Mouse (Mus musculus): ENCODE results near the gene Nkpd1. TPM values are rescaled to one million over a fixed set of nuclear protein-coding genes. Genes with fewer than 3 reads are reported as not detected.

Gene Nkpd1
- polyA plus RNA-seq (2012; ENCODE audit: insufficient read depth, insufficient read length, missing spikeins) = not detected in 2 replicates

- no peak within 1 kb of the TSS for H3K4me3 ChIP-seq (ENCODE audit: insufficient read depth, low read length)
- peaks cover 7% of the 10 kb centered on the region for H3K4me1 ChIP-seq (ENCODE audit: control insufficient read depth, insufficient read depth, low read length)
- no peak for TF ChIP-seq POLR2A (IDR thresholded peaks at IDR 0.05; ENCODE audit: borderline replicate concordance, low read depth, low read length)
- TF ChIP-seq CTCF (IDR thresholded peaks at IDR 0.05; ENCODE audit: low read depth, low read length) = no peak
- no peak within 1 kb of the TSS for H3K27ac ChIP-seq (ENCODE audit: insufficient read depth, low read depth, low read length)
Observed at GRCm38 (mm10) chr7:19517652-19518365, at the start of gene Nkpd1. Gene Nkpd1 (plus strand): TSS chr7:19517838.

- H3K4me1 ChIP-seq (ENCODE audit: control insufficient read depth, insufficient read depth, low read length) = peaks cover 43% of the 10 kb centered on the region
- H3K4me3 ChIP-seq (ENCODE audit: insufficient read depth, low read length) = no peak overlapping the region
- H3K27ac ChIP-seq (ENCODE audit: insufficient read depth, low read depth, low read length) = 0 out of 2 replicates have a peak overlapping the region, but pooled peaks have one; percentile 4
- TF ChIP-seq POLR2A (IDR thresholded peaks at IDR 0.05; ENCODE audit: borderline replicate concordance, low read depth, low read length) = no peak
- TF ChIP-seq CTCF (IDR thresholded peaks at IDR 0.05; ENCODE audit: low read depth, low read length) = no peak
Observed at GRCm38 (mm10) chr7:19468279-19468678, 49.4 kb upstream of the Nkpd1 start.

- Histone ChIP-seq H3K27ac (ENCODE audit: insufficient read depth, low read depth, low read length) (no peak overlapping the region), H3K4me3 (ENCODE audit: insufficient read depth, low read length) (no peak overlapping the region), H3K4me1 (ENCODE audit: control insufficient read depth, insufficient read depth, low read length) (peaks cover 49% of the 10 kb centered on the region)
- TF ChIP-seq POLR2A (IDR thresholded peaks at IDR 0.05; ENCODE audit: borderline replicate concordance, low read depth, low read length) = no peak
- TF ChIP-seq CTCF (IDR thresholded peaks at IDR 0.05; ENCODE audit: low read depth, low read length) = no peak
Observed at GRCm38 (mm10) chr7:19469404-19469803, 48.2 kb upstream of the Nkpd1 start.

- TF ChIP-seq CTCF (IDR thresholded peaks at IDR 0.05; ENCODE audit: low read depth, low read length) (no peak), POLR2A (IDR thresholded peaks at IDR 0.05; ENCODE audit: borderline replicate concordance, low read depth, low read length) (no peak)
- Histone ChIP-seq H3K27ac (ENCODE audit: insufficient read depth, low read depth, low read length) (no peak overlapping the region), H3K4me1 (ENCODE audit: control insufficient read depth, insufficient read depth, low read length) (peaks cover 50% of the 10 kb centered on the region), H3K4me3 (ENCODE audit: insufficient read depth, low read length) (no peak overlapping the region)
Observed at GRCm38 (mm10) chr7:19470308-19470707, 47.3 kb upstream of the Nkpd1 start.

- Histone ChIP-seq H3K4me1 (ENCODE audit: control insufficient read depth, insufficient read depth, low read length) (peaks cover 32% of the 10 kb centered on the region), H3K4me3 (ENCODE audit: insufficient read depth, low read length) (no peak overlapping the region; the same call in 1 of the 2 replicates), H3K27ac (ENCODE audit: insufficient read depth, low read depth, low read length) (peak overlapping the region; percentile 26)
- TF ChIP-seq POLR2A (IDR thresholded peaks at IDR 0.05; ENCODE audit: borderline replicate concordance, low read depth, low read length) (no peak), CTCF (IDR thresholded peaks at IDR 0.05; ENCODE audit: low read depth, low read length) (no peak)
Observed at GRCm38 (mm10) chr7:19472403-19472802, 45.2 kb upstream of the Nkpd1 start.

- H3K4me3 ChIP-seq (ENCODE audit: insufficient read depth, low read length) = peak overlapping the region; percentile 66
- TF ChIP-seq CTCF (IDR thresholded peaks at IDR 0.05; ENCODE audit: low read depth, low read length) (no peak), POLR2A (IDR thresholded peaks at IDR 0.05; ENCODE audit: borderline replicate concordance, low read depth, low read length) (no peak)
- H3K4me1 ChIP-seq (ENCODE audit: control insufficient read depth, insufficient read depth, low read length) = peaks cover 29% of the 10 kb centered on the region
- peak overlapping the region; percentile 57 for H3K27ac ChIP-seq (ENCODE audit: insufficient read depth, low read depth, low read length)
Observed at GRCm38 (mm10) chr7:19473875-19474443, 43.7 kb upstream of the Nkpd1 start.

- Histone ChIP-seq H3K27ac (ENCODE audit: insufficient read depth, low read depth, low read length) (no peak overlapping the region), H3K4me1 (ENCODE audit: control insufficient read depth, insufficient read depth, low read length) (peaks cover 18% of the 10 kb centered on the region), H3K4me3 (ENCODE audit: insufficient read depth, low read length) (no peak overlapping the region)
- no peak for TF ChIP-seq POLR2A (IDR thresholded peaks at IDR 0.05; ENCODE audit: borderline replicate concordance, low read depth, low read length)
- TF ChIP-seq CTCF (IDR thresholded peaks at IDR 0.05; ENCODE audit: low read depth, low read length) = no peak
Observed at GRCm38 (mm10) chr7:19477084-19477483, 40.6 kb upstream of the Nkpd1 start.

- no peak overlapping the region for H3K4me3 ChIP-seq (ENCODE audit: insufficient read depth, low read length)
- TF ChIP-seq POLR2A (IDR thresholded peaks at IDR 0.05; ENCODE audit: borderline replicate concordance, low read depth, low read length) (no peak), CTCF (IDR thresholded peaks at IDR 0.05; ENCODE audit: low read depth, low read length) (no peak)
- H3K4me1 ChIP-seq (ENCODE audit: control insufficient read depth, insufficient read depth, low read length) = peaks cover 12% of the 10 kb centered on the region
- no peak overlapping the region for H3K27ac ChIP-seq (ENCODE audit: insufficient read depth, low read depth, low read length)
Observed at GRCm38 (mm10) chr7:19477624-19478384, 39.8 kb upstream of the Nkpd1 start.

GRCm38 (mm10) chr7:19483281-19483680, 34.4 kb upstream of the Nkpd1 start:
- H3K4me3 ChIP-seq (ENCODE audit: insufficient read depth, low read length) = no peak overlapping the region
- TF ChIP-seq POLR2A (IDR thresholded peaks at IDR 0.05; ENCODE audit: borderline replicate concordance, low read depth, low read length) (no peak), CTCF (IDR thresholded peaks at IDR 0.05; ENCODE audit: low read depth, low read length) (no peak)
- no peak overlapping the region for H3K27ac ChIP-seq (ENCODE audit: insufficient read depth, low read depth, low read length)
- no peaks in the 10 kb centered on the region; the same call in 1 of the 2 replicates for H3K4me1 ChIP-seq (ENCODE audit: control insufficient read depth, insufficient read depth, low read length)
